Mouse (Mus musculus) heart, embryonic 16.5 days (tissue): ENCODE measurements at regions not wholly inside any gene's neighbourhood (a gene's known extent, or its start where the extent isn't known, plus 50 kb on each side); places are given as distances from the start of the nearest gene placed in this dataset.

Experiments
- ATAC-seq: fragments of 200-750 bp; cut with Nextera tagmentation; replicated peaks from 2 replicates; pipeline ENCODE4 v1.8.0; 2017; ENCODE audit warnings: moderate number of reproducible peaks; ENCODE audit not compliant: insufficient read depth, low FRiP score; ENCODE audit errors: extremely low read depth
- H3K27ac ChIP-seq: fragments of 300-500 bp; sonication (generic); 2 replicates; pipeline ENCODE4 v1.5.1; 2014; ENCODE audit warnings: mild to moderate bottlenecking, low read length, control low read depth, moderate library complexity
- H3K27me3 ChIP-seq: fragments of 300-500 bp; sonication (generic); 2 replicates; pipeline ENCODE4 v1.6.1; 2014; ENCODE audit warnings: low read length, mixed read lengths; ENCODE audit not compliant: control insufficient read depth, insufficient read depth
- H3K36me3 ChIP-seq: fragments of 300-500 bp; sonication (generic); 2 replicates; pipeline ENCODE4 v1.6.1; 2014; ENCODE audit not compliant: control insufficient read depth, insufficient read depth
- H3K4me1 ChIP-seq: fragments of 300-500 bp; sonication (generic); 2 replicates; pipeline ENCODE4 v1.6.1; 2014; ENCODE audit warnings: low read length, mixed read lengths; ENCODE audit not compliant: control insufficient read depth, insufficient read depth
- H3K4me2 ChIP-seq: fragments of 300-500 bp; sonication (generic); 2 replicates; pipeline ENCODE4 v1.6.1; 2014; ENCODE audit warnings: low read depth, mild to moderate bottlenecking, control low read depth, low read length
- H3K4me3 ChIP-seq: fragments of 300-500 bp; sonication (generic); 2 replicates; pipeline ENCODE4 v1.5.1; 2014; ENCODE audit warnings: mild to moderate bottlenecking, control low read depth, low read length
- H3K9ac ChIP-seq: fragments of 300-500 bp; sonication (generic); 2 replicates; pipeline ENCODE4 v1.6.1; 2014; ENCODE audit warnings: low read length, control low read depth
- H3K9me3 ChIP-seq: fragments of 300-500 bp; sonication (generic); replicated peaks from 2 replicates; pipeline ENCODE4 v1.6.1; 2016; ENCODE audit warnings: low read length; ENCODE audit not compliant: control insufficient read depth
- WGBS: fragments of 180-500 bp; shearing (Covaris S2); extraction: QIAGEN DNeasy Blood & Tissue Kit; methylation state at CpG from one replicate; pipeline ENCODE4 v1.1.7; 2014; 5-methylcytosine and 5-hydroxymethylcytosine counted together

DNA sequence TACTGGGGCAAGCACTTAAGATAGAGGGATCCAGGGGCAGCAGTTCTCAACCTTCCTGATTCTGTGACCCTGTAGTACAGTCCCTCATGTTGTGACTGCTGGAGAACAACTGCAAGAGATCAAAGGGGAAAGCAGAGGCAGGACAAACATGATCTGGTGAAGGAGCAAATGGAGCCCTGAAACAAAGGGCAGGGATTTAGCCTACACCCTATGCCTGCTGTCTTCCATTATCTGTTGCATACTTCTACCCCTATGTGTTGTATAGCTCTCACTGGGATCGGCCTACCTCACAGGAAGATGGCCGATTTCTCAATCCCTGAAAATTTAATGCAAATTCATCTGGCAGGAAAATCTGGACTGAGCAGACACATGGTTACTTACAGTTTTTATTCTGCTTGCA, 334.3 kb downstream of the Tmem182 start:
- no peaks in the 10 kb centered on the region for H3K27me3 ChIP-seq
- H3K4me1 ChIP-seq, result no peaks in the 10 kb centered on the region; the same call in 1 of the 2 replicates
- H3K9me3 ChIP-seq, result no peaks in the 10 kb centered on the region
- 92% methylated on average over 2 of the region's 2 CpGs for WGBS
- no peak overlapping the region for H3K27ac ChIP-seq
- no peak overlapping the region for H3K9ac ChIP-seq
- no peak for ATAC-seq
- no peaks in the 10 kb centered on the region for H3K36me3 ChIP-seq
- no peak overlapping the region for H3K4me3 ChIP-seq
- H3K4me2 ChIP-seq, result no peak overlapping the region

DNA sequence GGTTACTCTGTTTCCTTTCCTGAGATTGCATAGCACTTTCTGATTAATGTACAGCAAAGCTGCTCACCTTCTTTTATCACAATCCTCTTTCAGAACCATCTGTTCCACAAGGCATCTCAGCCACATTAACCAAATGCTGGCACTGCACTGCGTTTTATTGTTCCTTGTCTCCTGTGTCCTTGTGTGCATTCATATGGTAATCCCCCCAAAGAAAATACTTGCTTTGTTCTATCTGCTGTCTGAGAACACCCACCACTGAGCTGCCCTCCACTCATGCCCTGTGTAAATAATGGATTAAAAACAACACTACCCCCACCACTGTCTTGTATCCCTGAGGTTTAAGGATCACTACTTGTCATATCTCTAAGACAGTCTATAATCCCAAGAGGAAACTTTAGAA, 335.1 kb downstream of the Tmem182 start:
- no peak overlapping the region for H3K9ac ChIP-seq
- WGBS, result 56% methylated on average over 1 of the region's 1 CpGs
- H3K27ac ChIP-seq, result no peak overlapping the region
- H3K4me3 ChIP-seq, result no peak overlapping the region
- H3K4me2 ChIP-seq, result no peak overlapping the region
- H3K9me3 ChIP-seq, result no peaks in the 10 kb centered on the region
- no peak for ATAC-seq
- no peaks in the 10 kb centered on the region for H3K36me3 ChIP-seq
- H3K27me3 ChIP-seq, result no peaks in the 10 kb centered on the region
- H3K4me1 ChIP-seq, result no peaks in the 10 kb centered on the region; the same call in 1 of the 2 replicates

DNA sequence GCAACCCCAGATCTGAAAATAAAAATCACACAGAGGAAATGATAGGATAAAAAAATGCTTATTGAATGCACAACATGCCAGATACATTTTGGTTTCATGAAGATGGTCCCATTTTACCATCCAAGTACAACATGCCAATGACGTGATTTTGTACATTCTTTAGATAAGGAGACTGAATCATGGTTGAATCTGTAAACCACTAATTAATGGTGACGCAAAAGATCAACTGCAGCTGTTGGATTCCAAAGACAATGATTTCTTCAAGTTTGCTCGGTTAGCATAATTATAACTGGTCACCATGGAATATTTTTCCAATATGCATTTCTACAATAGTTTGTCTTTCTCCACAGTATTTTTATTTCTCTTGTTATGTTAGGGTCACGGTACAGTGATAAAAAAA, 336.6 kb downstream of the Tmem182 start:
- ATAC-seq, result no peak
- Histone ChIP-seq H3K9ac (no peak overlapping the region), H3K4me2 (no peak overlapping the region), H3K36me3 (no peaks in the 10 kb centered on the region), H3K9me3 (no peaks in the 10 kb centered on the region), H3K27me3 (no peaks in the 10 kb centered on the region), H3K4me1 (no peaks in the 10 kb centered on the region), H3K4me3 (no peak overlapping the region), H3K27ac (no peak overlapping the region)
- WGBS, result 63% methylated on average over 4 of the region's 4 CpGs

DNA sequence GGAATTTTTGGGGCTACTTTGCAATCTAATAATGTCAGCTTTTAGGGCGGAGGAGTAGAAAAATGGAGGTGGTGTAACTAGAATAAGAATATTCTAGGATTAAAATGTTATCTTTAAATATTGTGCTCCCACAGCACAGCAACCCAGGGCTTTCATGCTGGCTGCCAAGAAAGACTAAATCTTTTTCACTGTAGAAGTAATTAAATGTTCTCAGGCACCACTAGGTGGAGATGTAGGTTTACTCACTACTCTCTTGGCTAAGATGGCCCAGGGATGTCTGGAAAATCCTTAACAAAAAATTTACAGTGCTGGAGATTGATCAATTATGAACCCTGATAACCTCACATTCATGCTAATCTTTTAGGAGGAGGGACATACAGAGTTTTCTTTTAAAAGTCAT, 347.1 kb downstream of the Tmem182 start:
- no peak overlapping the region for H3K4me3 ChIP-seq
- H3K27ac ChIP-seq, result no peak overlapping the region
- 30% methylated on average over 1 of the region's 1 CpGs for WGBS
- ATAC-seq, result no peak
- H3K27me3 ChIP-seq, result no peaks in the 10 kb centered on the region
- no peak overlapping the region for H3K9ac ChIP-seq
- no peaks in the 10 kb centered on the region for H3K9me3 ChIP-seq
- no peaks in the 10 kb centered on the region for H3K4me1 ChIP-seq
- no peak overlapping the region for H3K4me2 ChIP-seq
- no peaks in the 10 kb centered on the region for H3K36me3 ChIP-seq

DNA sequence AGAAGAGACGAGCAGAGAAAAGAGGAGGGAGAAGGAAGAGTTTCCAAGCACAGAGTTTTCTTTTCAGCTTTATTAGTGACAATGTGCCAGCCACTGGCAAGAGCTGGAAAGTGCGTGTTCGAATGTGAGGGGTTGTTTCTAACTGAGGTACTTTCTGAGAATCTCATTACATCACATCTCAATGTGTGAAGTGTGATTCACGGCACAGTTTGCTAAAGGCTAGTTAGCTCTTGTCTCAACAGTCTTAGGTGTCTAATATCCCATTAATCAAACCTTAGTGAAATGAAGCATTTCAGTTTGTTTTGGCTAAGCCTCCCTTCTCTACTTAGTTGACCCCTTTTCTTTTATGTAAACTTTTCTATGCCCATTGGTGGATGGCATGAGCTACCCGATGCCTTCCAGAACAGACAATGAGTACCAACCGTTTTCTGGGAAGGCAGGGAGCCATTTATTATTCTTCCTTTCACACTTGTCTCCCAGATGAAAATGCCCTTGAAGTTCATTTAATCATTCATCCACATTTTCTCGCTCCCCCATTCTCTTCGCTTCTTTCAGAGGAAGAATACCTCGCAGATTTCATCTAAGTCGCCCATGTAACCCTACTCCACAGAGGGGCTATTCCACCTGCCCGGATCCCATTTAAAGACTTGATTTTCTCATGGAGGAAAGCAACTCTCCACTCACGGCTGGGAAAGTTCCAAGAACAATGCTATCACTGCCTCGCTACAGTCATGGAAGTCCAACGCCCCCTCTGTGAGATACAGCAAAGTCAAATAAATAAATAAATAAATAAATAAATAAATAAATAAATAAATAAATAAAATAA, 348.0 kb downstream of the Tmem182 start:
- no peak overlapping the region for H3K4me2 ChIP-seq
- H3K4me1 ChIP-seq, result no peaks in the 10 kb centered on the region
- no peak for ATAC-seq
- H3K4me3 ChIP-seq, result no peak overlapping the region
- WGBS, result 74% methylated on average over 14 of the region's 14 CpGs
- no peaks in the 10 kb centered on the region for H3K27me3 ChIP-seq
- H3K9ac ChIP-seq, result no peak overlapping the region
- H3K36me3 ChIP-seq, result no peaks in the 10 kb centered on the region
- H3K9me3 ChIP-seq, result no peaks in the 10 kb centered on the region
- no peak overlapping the region for H3K27ac ChIP-seq

DNA sequence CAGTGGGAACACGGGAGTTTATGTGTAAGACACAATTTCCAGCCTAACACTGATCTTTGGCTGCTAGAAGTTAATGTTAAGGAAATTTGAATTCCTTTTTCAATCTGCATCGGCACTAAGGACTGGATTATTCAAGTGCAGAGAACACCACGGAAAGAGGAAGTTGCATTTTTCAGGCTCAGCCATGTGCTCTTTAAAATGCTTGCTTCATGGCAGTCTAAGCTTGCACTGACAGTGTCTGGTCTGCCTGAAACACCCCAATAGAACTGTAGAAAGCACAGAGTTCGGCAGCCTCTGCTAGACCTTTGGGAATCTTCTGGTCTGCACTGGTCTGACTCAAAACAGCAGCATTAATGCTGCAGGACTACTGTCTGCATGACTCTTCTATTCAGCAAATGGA, 348.8 kb downstream of the Tmem182 start:
- Histone ChIP-seq H3K36me3 (no peaks in the 10 kb centered on the region), H3K9ac (no peak overlapping the region), H3K27me3 (no peaks in the 10 kb centered on the region), H3K27ac (no peak overlapping the region), H3K4me3 (no peak overlapping the region), H3K4me2 (no peak overlapping the region), H3K4me1 (no peaks in the 10 kb centered on the region), H3K9me3 (no peaks in the 10 kb centered on the region)
- no peak for ATAC-seq
- 70% methylated on average over 4 of the region's 4 CpGs for WGBS

DNA sequence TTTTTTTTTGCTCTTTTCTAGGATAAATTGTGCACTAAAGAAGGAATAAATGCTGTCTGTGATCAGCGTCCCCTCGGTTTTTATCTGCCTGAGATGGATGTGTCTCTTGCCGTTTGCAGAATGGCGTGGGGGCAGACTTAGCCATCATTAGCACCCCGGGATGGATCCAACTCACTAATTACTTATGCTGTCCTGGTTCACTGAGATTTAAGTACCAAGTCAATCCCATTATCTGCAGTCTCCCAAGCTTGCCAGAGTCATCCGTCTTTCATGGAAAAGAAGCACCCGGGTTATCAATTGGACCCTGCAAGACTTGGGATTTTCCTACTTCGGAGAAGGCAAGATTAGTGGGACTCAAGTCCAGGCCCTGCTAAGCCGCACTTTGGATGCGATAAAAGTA, 351.5 kb downstream of the Tmem182 start:
- ATAC-seq, result no peak
- WGBS, result 62% methylated on average over 10 of the region's 10 CpGs
- no peak overlapping the region for H3K4me3 ChIP-seq
- H3K4me2 ChIP-seq, result no peak overlapping the region
- no peaks in the 10 kb centered on the region for H3K36me3 ChIP-seq
- no peak overlapping the region for H3K9ac ChIP-seq
- H3K4me1 ChIP-seq, result no peaks in the 10 kb centered on the region
- H3K27me3 ChIP-seq, result no peaks in the 10 kb centered on the region
- H3K9me3 ChIP-seq, result no peaks in the 10 kb centered on the region
- H3K27ac ChIP-seq, result no peak overlapping the region

DNA sequence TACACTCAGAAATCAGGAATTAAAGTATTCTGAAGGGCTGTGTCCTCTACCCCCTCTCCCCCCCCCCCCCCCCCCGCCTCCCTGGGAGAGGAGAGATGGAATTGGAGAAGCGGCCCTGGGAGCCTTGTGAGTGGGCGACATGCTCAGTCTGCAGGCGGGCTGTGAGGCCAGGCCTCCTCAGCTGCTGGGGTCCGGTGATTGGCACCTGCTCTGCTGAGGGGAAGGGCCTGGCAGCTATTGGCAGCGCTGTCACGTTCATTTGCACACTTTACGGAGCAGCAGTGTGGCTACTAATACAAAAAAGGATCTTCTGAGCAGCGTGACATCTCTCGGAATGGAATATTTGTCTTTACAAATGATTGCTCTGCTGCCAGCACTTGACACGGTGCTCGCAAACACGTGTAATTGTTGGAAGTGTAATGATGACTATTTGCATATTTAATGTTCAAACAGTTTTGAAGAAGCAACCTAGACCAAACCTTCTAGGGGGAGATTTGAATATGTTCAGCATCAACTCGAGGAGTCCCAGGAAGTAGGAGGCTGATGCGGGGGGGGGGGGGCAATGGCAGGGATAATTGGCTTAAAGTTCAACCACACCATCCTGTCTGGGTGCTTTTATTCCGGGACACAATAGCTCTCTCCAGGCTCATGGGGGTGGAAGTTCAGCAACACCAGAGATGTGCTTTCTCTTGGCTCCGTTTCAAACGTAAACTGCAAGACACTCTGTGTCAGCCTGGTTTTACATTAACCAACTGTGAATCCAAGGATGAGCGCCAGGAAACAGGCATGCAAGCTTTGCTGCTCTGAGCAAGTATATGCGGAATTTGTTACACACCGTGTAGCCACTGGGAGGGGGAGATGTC, 352.5 kb downstream of the Tmem182 start:
- Histone ChIP-seq H3K9me3 (no peaks in the 10 kb centered on the region), H3K36me3 (no peaks in the 10 kb centered on the region), H3K4me2 (no peak overlapping the region), H3K27ac (no peak overlapping the region), H3K4me3 (no peak overlapping the region), H3K4me1 (no peaks in the 10 kb centered on the region), H3K9ac (no peak overlapping the region), H3K27me3 (no peaks in the 10 kb centered on the region)
- no peak for ATAC-seq
- WGBS, result 62% methylated on average over 20 of the region's 21 CpGs
